8 mouse cellular contexts compared by ENCODE assay signal in the genomic region with DNA sequence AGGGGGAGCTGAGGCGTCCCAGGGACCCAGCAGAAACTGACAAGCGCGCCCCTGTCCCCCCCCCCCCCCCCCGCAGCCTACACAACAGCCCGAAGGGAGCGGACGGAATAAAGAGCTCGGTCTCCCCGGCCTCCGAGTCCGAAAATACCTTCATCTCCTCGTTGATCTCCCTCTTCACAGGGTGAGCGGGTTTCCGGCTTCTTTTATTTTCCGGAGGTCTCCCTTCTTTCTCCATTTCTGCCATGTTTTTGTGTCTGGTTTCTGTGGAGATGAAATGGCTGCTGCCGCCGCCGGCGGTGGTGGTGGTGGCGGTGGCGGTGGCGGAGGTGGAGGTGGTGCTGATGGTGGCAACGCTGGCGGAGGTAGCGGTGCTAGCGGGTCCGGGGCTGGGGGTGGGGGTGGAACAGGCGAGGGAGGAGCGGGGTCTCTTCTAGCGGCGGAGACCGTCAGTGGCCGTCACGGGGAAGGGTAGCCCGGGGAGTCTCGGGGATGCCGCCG. TPM values are rescaled to one million over a fixed set of nuclear protein-coding genes. Genes with fewer than 3 reads are reported as not detected.
A peak's percentile ranks its signal among the peaks of the same experiment; 100 is the strongest.
DNase-seq lines count a peak whose midpoint lies in the region; ATAC-seq and TF ChIP-seq lines count a peak whose summit lies in the region.

No protein-coding gene starts in this region.

- DNase-seq in layer of hippocampus, adult 2 months (ENCODE audit: low spot score in 2 of 2) = no peak
- no peak for DNase-seq in layer of hippocampus, adult 11-12 months (ENCODE audit: low spot score)
- peak; percentile 50 for DNase-seq in Muller cell, postnatal 12 days (ENCODE audit: inconsistent ontology term)
- DNase-seq in forebrain, embryonic 11.5 days (ENCODE audit: low spot score) = peak; percentile 83
- no peak for DNase-seq in midbrain, postnatal 0 days (ENCODE audit: low spot score)
- no peak for DNase-seq in left cerebral cortex, postnatal 25 days (ENCODE audit: low spot score in 2 of 2)
- no peak for DNase-seq in left cerebral cortex, adult 11 months (ENCODE audit: low spot score)

- H3K4me3 ChIP-seq in layer of hippocampus, adult 2 months = peak overlapping the region; percentile 91
- peak overlapping the region; percentile 87 for H3K4me3 ChIP-seq in forebrain, embryonic 11.5 days (ENCODE audit: low read depth, low read length)
- H3K4me3 ChIP-seq in intestine, postnatal 0 days (ENCODE audit: low read depth, low read length) = peak overlapping the region; percentile 78
- peak overlapping the region; percentile 97 for H3K4me3 ChIP-seq in midbrain, postnatal 0 days (ENCODE audit: low read depth, low read length)

- no peaks in the 10 kb centered on the region for H3K9me3 ChIP-seq in forebrain, embryonic 11.5 days (ENCODE audit: control insufficient read depth, low read length)
- H3K9me3 ChIP-seq in intestine, postnatal 0 days (ENCODE audit: control insufficient read depth) = no peaks in the 10 kb centered on the region
- H3K9me3 ChIP-seq in midbrain, postnatal 0 days (ENCODE audit: low read length) = no peaks in the 10 kb centered on the region

- TF ChIP-seq CTCF in layer of hippocampus, adult 2 months (conservative IDR thresholded peaks at IDR 0.05) = no peak
- TF ChIP-seq CTCF in intestine, postnatal 0 days (IDR thresholded peaks at IDR 0.05; ENCODE audit: low read depth) = no peak
- no peak for TF ChIP-seq CTCF in midbrain, postnatal 0 days (IDR thresholded peaks at IDR 0.05)

- peak overlapping the region; percentile 87 for H3K9ac ChIP-seq in forebrain, embryonic 11.5 days (ENCODE audit: low read length)
- peak overlapping the region; percentile 78 for H3K9ac ChIP-seq in intestine, postnatal 0 days (ENCODE audit: low read depth, low read length)
- peak overlapping the region; percentile 91 for H3K9ac ChIP-seq in midbrain, postnatal 0 days (replicated peaks; ENCODE audit: low read length, poor library complexity, severe bottlenecking)

- under 1% methylated on average over 25 of the region's 38 CpGs for WGBS in forebrain, embryonic 11.5 days
- 2% methylated on average over 28 of the region's 38 CpGs for WGBS in intestine, postnatal 0 days
- 0% methylated on average over 22 of the region's 38 CpGs for WGBS in midbrain, postnatal 0 days

- peak; percentile 53; the same call in 1 of the 2 replicates for ATAC-seq in forebrain, embryonic 11.5 days (replicated peaks; ENCODE audit: low FRiP score)
- ATAC-seq in intestine, postnatal 0 days = peak; percentile 26; the same call in 1 of the 2 replicates
- peak; percentile 71 for ATAC-seq in midbrain, postnatal 0 days (ENCODE audit: low FRiP score)

- H3K27ac ChIP-seq in layer of hippocampus, adult 2 months = peak overlapping the region; percentile 95
- peak overlapping the region; percentile 75 for H3K27ac ChIP-seq in forebrain, embryonic 11.5 days (ENCODE audit: low read depth, low read length)
- H3K27ac ChIP-seq in intestine, postnatal 0 days (ENCODE audit: low read depth, low read length) = no peak overlapping the region
- H3K27ac ChIP-seq in midbrain, postnatal 0 days (ENCODE audit: low read depth, low read length) = peak overlapping the region; percentile 96

- H3K36me3 ChIP-seq in forebrain, embryonic 11.5 days (ENCODE audit: control insufficient read depth, insufficient read depth, low read length) = no peaks in the 10 kb centered on the region
- no peaks in the 10 kb centered on the region for H3K36me3 ChIP-seq in intestine, postnatal 0 days (ENCODE audit: control insufficient read depth, insufficient read depth)
- H3K36me3 ChIP-seq in midbrain, postnatal 0 days (ENCODE audit: insufficient read depth, low read length) = no peaks in the 10 kb centered on the region

- intact Hi-C loops in left cerebral cortex, postnatal 25 days (cut with DNase I) = loop anchor here (1.0 to 5.0 kb wide), 6 partner anchors 47 to 305 kb away; a partner anchor contains a TSS

- H3K4me2 ChIP-seq in forebrain, embryonic 11.5 days (ENCODE audit: low read depth, low read length, severe bottlenecking) = peak overlapping the region; percentile 93
- H3K4me2 ChIP-seq in intestine, postnatal 0 days (replicated peaks; ENCODE audit: low read depth) = peak overlapping the region; percentile 96
- peak overlapping the region; percentile 88 for H3K4me2 ChIP-seq in midbrain, postnatal 0 days (ENCODE audit: low read depth, low read length, poor library complexity, severe bottlenecking)

- peaks cover 10% of the 10 kb centered on the region for H3K27me3 ChIP-seq in forebrain, embryonic 11.5 days (ENCODE audit: control insufficient read depth, insufficient read depth, low read length)
- peaks cover 78% of the 10 kb centered on the region for H3K27me3 ChIP-seq in intestine, postnatal 0 days (replicated peaks; ENCODE audit: control insufficient read depth, insufficient read depth, low read length)
- H3K27me3 ChIP-seq in midbrain, postnatal 0 days (ENCODE audit: insufficient read depth, low read length) = no peaks in the 10 kb centered on the region

- H3K4me1 ChIP-seq in forebrain, embryonic 11.5 days (replicated peaks; ENCODE audit: control insufficient read depth, insufficient read depth, low read length) = peaks cover 8% of the 10 kb centered on the region; the same call in 1 of the 2 replicates
- H3K4me1 ChIP-seq in intestine, postnatal 0 days (replicated peaks; ENCODE audit: control insufficient read depth, insufficient read depth, low read length) = no peaks in the 10 kb centered on the region
- H3K4me1 ChIP-seq in midbrain, postnatal 0 days (ENCODE audit: insufficient read depth, low read length) = peaks cover 5% of the 10 kb centered on the region; the same call in 1 of the 2 replicates

RNA-seq across cellular contexts. Expression of a gene that starts 0.5 kb away (rescaled TPM):
- total RNA-seq in layer of hippocampus, adult 2 months (2021) = 10 to 100 TPM; 83.3 to 83.8 TPM
- polyA plus RNA-seq in forebrain, embryonic 11.5 days (2014; fragmentation: Nextera tagmentation; extraction: Ambion mirVana) = 5.5 and 5.7 TPM in 2 replicates
- 0.86 and 0.99 TPM in 2 replicates for polyA plus RNA-seq in intestine, postnatal 0 days (2015; fragmentation: Nextera tagmentation; extraction: Ambion mirVana)
- 30.5 and 34.2 TPM in 2 replicates for total RNA-seq in midbrain, postnatal 0 days (2014; rRNA removed)
- polyA plus RNA-seq in midbrain, postnatal 0 days (2015; fragmentation: Nextera tagmentation; extraction: Ambion mirVana) = 14.0 and 17.0 TPM in 2 replicates
- 10 to 100 TPM; 71.3 to 84.9 TPM for total RNA-seq in left cerebral cortex, postnatal 25 days (2021)

RNA-seq across cellular contexts. Expression of a gene that starts 0.6 kb away (rescaled TPM):
- 1 to 10 TPM; 1.8 to 2.1 TPM for total RNA-seq in layer of hippocampus, adult 2 months (2021)
- polyA plus RNA-seq in forebrain, embryonic 11.5 days (2014; fragmentation: Nextera tagmentation; extraction: Ambion mirVana) = 1.3 and 1.7 TPM in 2 replicates
- polyA plus RNA-seq in intestine, postnatal 0 days (2015; fragmentation: Nextera tagmentation; extraction: Ambion mirVana) = 0.14 and 0.26 TPM in 2 replicates
- total RNA-seq in midbrain, postnatal 0 days (2014; rRNA removed) = 0.93 and 2.5 TPM in 2 replicates
- 1.5 and 1.6 TPM in 2 replicates for polyA plus RNA-seq in midbrain, postnatal 0 days (2015; fragmentation: Nextera tagmentation; extraction: Ambion mirVana)
- total RNA-seq in left cerebral cortex, postnatal 25 days (2021) = 1 to 10 TPM; 1.7 to 2.4 TPM

RNA-seq across cellular contexts. Expression of a gene that starts 47.4 kb away (rescaled TPM):
- 10 to 100 TPM; 17.6 to 17.8 TPM for total RNA-seq in layer of hippocampus, adult 2 months (2021)
- polyA plus RNA-seq in forebrain, embryonic 11.5 days (2014; fragmentation: Nextera tagmentation; extraction: Ambion mirVana) = 15.1 and 16.0 TPM in 2 replicates
- polyA plus RNA-seq in intestine, postnatal 0 days (2015; fragmentation: Nextera tagmentation; extraction: Ambion mirVana) = 7.8 and 8.0 TPM in 2 replicates
- total RNA-seq in midbrain, postnatal 0 days (2014; rRNA removed) = 17.6 and 19.7 TPM in 2 replicates
- polyA plus RNA-seq in midbrain, postnatal 0 days (2015; fragmentation: Nextera tagmentation; extraction: Ambion mirVana) = 16.6 and 17.6 TPM in 2 replicates
- total RNA-seq in left cerebral cortex, postnatal 25 days (2021) = 10 to 100 TPM; 14.8 to 15.7 TPM

Comparison
In these comparisons a context has a peak if more than half of its experiments do, and no peak if none do; other contexts are left out.
1. DNase-seq: peak in Muller cell, postnatal 12 days (single experiment) and forebrain, embryonic 11.5 days (single experiment); none in layer of hippocampus, adult 2 months (0 of 2), layer of hippocampus, adult 11-12 months (single experiment), midbrain, postnatal 0 days (single experiment), left cerebral cortex, postnatal 25 days (0 of 2) and left cerebral cortex, adult 11 months (single experiment).
2. Peak in every context shown above with its lines, with median percentiles within 50 percentile points of each other: H3K4me3 ChIP-seq, ATAC-seq, H3K4me2 ChIP-seq and H3K9ac ChIP-seq.